Mouse (Mus musculus): ENCODE data around the gene Azi2. TPM values are rescaled to one million over a fixed set of nuclear protein-coding genes. Genes with fewer than 3 reads are reported as not detected.

Gene Azi2
- total RNA-seq, 1 experiment = 40.8 TPM

GRCm38 (mm10) chr9:118003937-118004336 is 36.4 kb upstream of the Azi2 start:
- Histone ChIP-seq H3K36me3 (ENCODE audit: control insufficient read depth, insufficient read depth, low read length, poor library complexity, severe bottlenecking) (no peaks in the 10 kb centered on the region), H3K9me3 (ENCODE audit: control insufficient read depth, insufficient read depth, low read depth, low read length) (no peaks in the 10 kb centered on the region), H3K4me3 (ENCODE audit: insufficient read depth in 1 of 2, low read depth in 1 of 2, low read length in 2 of 2, poor library complexity in 1 of 2, severe bottlenecking in 1 of 2) (no peak overlapping the region), H3K4me1 (ENCODE audit: control insufficient read depth in 2 of 2, insufficient read depth in 2 of 2, low read length in 2 of 2, poor library complexity in 1 of 2) (no peaks in the 10 kb centered on the region), H3K9ac (ENCODE audit: insufficient read depth, low read depth, low read length, poor library complexity, severe bottlenecking) (no peak overlapping the region), H3K27ac (ENCODE audit: insufficient read depth, low read depth, low read length, poor library complexity, severe bottlenecking) (no peak overlapping the region)
- TF ChIP-seq CHD2 (IDR thresholded peaks at IDR 0.05; ENCODE audit: low read depth, low read length) (no peak), ZC3H11A (IDR thresholded peaks at IDR 0.05; ENCODE audit: borderline replicate concordance, low read depth, low read length) (no peak), MAFK (IDR thresholded peaks at IDR 0.05; ENCODE audit: insufficient read depth, low read depth, low read length) (no peak)
- in situ Hi-C loops (cut with MboI; ENCODE audit: low sequenced_read_pairs in 2 of 2, unreplicated experiment in 2 of 2) = no loop called here
- no peak for DNase-seq (ENCODE audit: low read depth, low spot score)

GRCm38 (mm10) chr9:118012928-118013327 is 27.4 kb upstream of the Azi2 start:
- no peak for TF ChIP-seq CHD2 (IDR thresholded peaks at IDR 0.05; ENCODE audit: low read depth, low read length)
- TF ChIP-seq HCFC1 (IDR thresholded peaks at IDR 0.05; ENCODE audit: borderline replicate concordance, insufficient read depth, low read length) = no peak
- no peak for TF ChIP-seq MAFK (IDR thresholded peaks at IDR 0.05; ENCODE audit: insufficient read depth, low read depth, low read length)
- no peak for TF ChIP-seq ZNF384 (IDR thresholded peaks at IDR 0.05; ENCODE audit: low read depth, low read length)
- TF ChIP-seq ZC3H11A (IDR thresholded peaks at IDR 0.05; ENCODE audit: borderline replicate concordance, low read depth, low read length) = no peak
- Histone ChIP-seq H3K4me3 (ENCODE audit: insufficient read depth in 1 of 2, low read depth in 1 of 2, low read length in 2 of 2, poor library complexity in 1 of 2, severe bottlenecking in 1 of 2) (no peak overlapping the region), H3K9me3 (ENCODE audit: control insufficient read depth, insufficient read depth, low read depth, low read length) (no peaks in the 10 kb centered on the region), H3K27ac (ENCODE audit: insufficient read depth, low read depth, low read length, poor library complexity, severe bottlenecking) (no peak overlapping the region), H3K9ac (ENCODE audit: insufficient read depth, low read depth, low read length, poor library complexity, severe bottlenecking) (no peak overlapping the region), H3K4me1 (ENCODE audit: control insufficient read depth in 2 of 2, insufficient read depth in 2 of 2, low read length in 2 of 2, poor library complexity in 1 of 2) (no peaks in the 10 kb centered on the region), H3K36me3 (ENCODE audit: control insufficient read depth, insufficient read depth, low read length, poor library complexity, severe bottlenecking) (no peaks in the 10 kb centered on the region)
- in situ Hi-C loops (cut with MboI; ENCODE audit: low sequenced_read_pairs in 2 of 2, unreplicated experiment in 2 of 2) = no loop called here
- no peak for DNase-seq (ENCODE audit: low read depth, low spot score)

GRCm38 (mm10) chr9:118024966-118025365 is 15.3 kb upstream of the Azi2 start:
- no peaks in the 10 kb centered on the region for H3K36me3 ChIP-seq (ENCODE audit: control insufficient read depth, insufficient read depth, low read length, poor library complexity, severe bottlenecking)
- H3K9ac ChIP-seq (ENCODE audit: insufficient read depth, low read depth, low read length, poor library complexity, severe bottlenecking) = no peak overlapping the region
- no peak for DNase-seq (ENCODE audit: low read depth, low spot score)
- in situ Hi-C loops (cut with MboI; ENCODE audit: low sequenced_read_pairs in 2 of 2, unreplicated experiment in 2 of 2) = no loop called here
- H3K27ac ChIP-seq (ENCODE audit: insufficient read depth, low read depth, low read length, poor library complexity, severe bottlenecking) = no peak overlapping the region
- H3K4me3 ChIP-seq (ENCODE audit: insufficient read depth in 1 of 2, low read depth in 1 of 2, low read length in 2 of 2, poor library complexity in 1 of 2, severe bottlenecking in 1 of 2) = no peak overlapping the region
- TF ChIP-seq CHD2 (IDR thresholded peaks at IDR 0.05; ENCODE audit: low read depth, low read length) (no peak), ZC3H11A (IDR thresholded peaks at IDR 0.05; ENCODE audit: borderline replicate concordance, low read depth, low read length) (no peak), HCFC1 (IDR thresholded peaks at IDR 0.05; ENCODE audit: borderline replicate concordance, insufficient read depth, low read length) (no peak), MAFK (IDR thresholded peaks at IDR 0.05; ENCODE audit: insufficient read depth, low read depth, low read length) (peak; percentile 59; the same call in 1 of the 2 replicates), ZNF384 (IDR thresholded peaks at IDR 0.05; ENCODE audit: low read depth, low read length) (no peak)
- H3K9me3 ChIP-seq (ENCODE audit: control insufficient read depth, insufficient read depth, low read depth, low read length) = no peaks in the 10 kb centered on the region
- no peaks in the 10 kb centered on the region for H3K4me1 ChIP-seq (ENCODE audit: control insufficient read depth in 2 of 2, insufficient read depth in 2 of 2, low read length in 2 of 2, poor library complexity in 1 of 2)

GRCm38 (mm10) chr9:118029490-118029889 is 10.8 kb upstream of the Azi2 start:
- H3K4me1 ChIP-seq (ENCODE audit: control insufficient read depth in 2 of 2, insufficient read depth in 2 of 2, low read length in 2 of 2, poor library complexity in 1 of 2) = no peaks in the 10 kb centered on the region
- TF ChIP-seq CHD2 (IDR thresholded peaks at IDR 0.05; ENCODE audit: low read depth, low read length) (no peak), HCFC1 (IDR thresholded peaks at IDR 0.05; ENCODE audit: borderline replicate concordance, insufficient read depth, low read length) (no peak), MAFK (IDR thresholded peaks at IDR 0.05; ENCODE audit: insufficient read depth, low read depth, low read length) (no peak), ZNF384 (IDR thresholded peaks at IDR 0.05; ENCODE audit: low read depth, low read length) (no peak), ZC3H11A (IDR thresholded peaks at IDR 0.05; ENCODE audit: borderline replicate concordance, low read depth, low read length) (no peak)
- H3K9ac ChIP-seq (ENCODE audit: insufficient read depth, low read depth, low read length, poor library complexity, severe bottlenecking) = no peak overlapping the region
- H3K27ac ChIP-seq (ENCODE audit: insufficient read depth, low read depth, low read length, poor library complexity, severe bottlenecking) = no peak overlapping the region
- no peak overlapping the region for H3K4me3 ChIP-seq (ENCODE audit: insufficient read depth in 1 of 2, low read depth in 1 of 2, low read length in 2 of 2, poor library complexity in 1 of 2, severe bottlenecking in 1 of 2)
- no peak for DNase-seq (ENCODE audit: low read depth, low spot score)
- H3K36me3 ChIP-seq (ENCODE audit: control insufficient read depth, insufficient read depth, low read length, poor library complexity, severe bottlenecking) = no peaks in the 10 kb centered on the region
- in situ Hi-C loops (cut with MboI; ENCODE audit: low sequenced_read_pairs in 2 of 2, unreplicated experiment in 2 of 2) = no loop called here
- no peaks in the 10 kb centered on the region for H3K9me3 ChIP-seq (ENCODE audit: control insufficient read depth, insufficient read depth, low read depth, low read length)

- in situ Hi-C loops (cut with MboI; ENCODE audit: low sequenced_read_pairs in 2 of 2, unreplicated experiment in 2 of 2) = no loop called here
- no peaks in the 10 kb centered on the region for H3K4me1 ChIP-seq (ENCODE audit: control insufficient read depth in 2 of 2, insufficient read depth in 2 of 2, low read length in 2 of 2, poor library complexity in 1 of 2)
- H3K4me3 ChIP-seq (ENCODE audit: insufficient read depth in 1 of 2, low read depth in 1 of 2, low read length in 2 of 2, poor library complexity in 1 of 2, severe bottlenecking in 1 of 2) = no peak overlapping the region
- H3K36me3 ChIP-seq (ENCODE audit: control insufficient read depth, insufficient read depth, low read length, poor library complexity, severe bottlenecking) = no peaks in the 10 kb centered on the region
- TF ChIP-seq MAFK (IDR thresholded peaks at IDR 0.05; ENCODE audit: insufficient read depth, low read depth, low read length) (no peak), CHD2 (IDR thresholded peaks at IDR 0.05; ENCODE audit: low read depth, low read length) (no peak), HCFC1 (IDR thresholded peaks at IDR 0.05; ENCODE audit: borderline replicate concordance, insufficient read depth, low read length) (no peak), ZNF384 (IDR thresholded peaks at IDR 0.05; ENCODE audit: low read depth, low read length) (no peak), ZC3H11A (IDR thresholded peaks at IDR 0.05; ENCODE audit: borderline replicate concordance, low read depth, low read length) (no peak)
- H3K27ac ChIP-seq (ENCODE audit: insufficient read depth, low read depth, low read length, poor library complexity, severe bottlenecking) = no peak overlapping the region
- DNase-seq (ENCODE audit: low read depth, low spot score) = no peak
- H3K9ac ChIP-seq (ENCODE audit: insufficient read depth, low read depth, low read length, poor library complexity, severe bottlenecking) = no peak overlapping the region
- no peaks in the 10 kb centered on the region for H3K9me3 ChIP-seq (ENCODE audit: control insufficient read depth, insufficient read depth, low read depth, low read length)
Measured at GRCm38 (mm10) chr9:118030252-118030651, 10.0 kb upstream of the Azi2 start.

All from ES-E14 (cell line).